Mouse (Mus musculus) MEL (cell line): Measurements from ENCODE around the gene Pip5k1b. TPM values are rescaled to one million over a fixed set of nuclear protein-coding genes. Genes with fewer than 3 reads are reported as not detected.

Source experiments
- DNase-seq: peaks from one replicate; pipeline ENCODE4 v3.0.0; 2011; ENCODE audit warnings: low read depth, low spot score
- H3K27ac ChIP-seq: 2 replicates; pipeline ENCODE4 v1.5.1; 2012; ENCODE audit warnings: low read depth, mild to moderate bottlenecking, control low read depth, low read length, moderate library complexity; ENCODE audit not compliant: control insufficient read depth
- H3K27me3 ChIP-seq, 2 experiments: fragments of 150-350 bp in 1 of 2; sonication (generic) in 1 of 2; 2 replicates each; pipeline ENCODE4 v1.6.1; 2012; ENCODE audit warnings: low read length in 2 of 2, mild to moderate bottlenecking in 2 of 2, improper control_type of control experiment in 1 of 2, moderate library complexity in 1 of 2; ENCODE audit not compliant: insufficient read depth in 2 of 2, control insufficient read depth in 1 of 2
- H3K36me3 ChIP-seq, 2 experiments: 2 replicates each; pipeline ENCODE4 v1.6.1; 2012 to 2014; ENCODE audit warnings: low read length in 2 of 2, improper control_type of control experiment in 1 of 2, inconsistent platforms in 1 of 2, mild to moderate bottlenecking in 1 of 2; ENCODE audit not compliant: insufficient read depth in 2 of 2, control insufficient read depth in 1 of 2
- H3K4me1 ChIP-seq, 2 experiments: fragments of 150-350 bp in 1 of 2; sonication (generic) in 1 of 2; 2 replicates each; pipeline ENCODE4 v1.6.1; 2012; ENCODE audit warnings: low read length in 2 of 2, improper control_type of control experiment in 1 of 2, mild to moderate bottlenecking in 1 of 2; ENCODE audit not compliant: insufficient read depth in 2 of 2, control insufficient read depth in 1 of 2
- H3K4me3 ChIP-seq, 2 experiments: fragments of 150-350 bp in 1 of 2; sonication (generic) in 1 of 2; 2 replicates each; pipeline ENCODE4 v1.5.1; 2012; ENCODE audit warnings: low read depth in 2 of 2, low read length in 2 of 2, mild to moderate bottlenecking in 2 of 2, moderate library complexity in 2 of 2, control low read depth in 1 of 2, improper control_type of control experiment in 1 of 2; ENCODE audit not compliant: control insufficient read depth in 1 of 2, insufficient read depth in 1 of 2
- H3K79me2 ChIP-seq: 2 replicates; pipeline ENCODE4 v1.6.1; 2012; ENCODE audit warnings: mild to moderate bottlenecking, low read length, moderate library complexity; ENCODE audit not compliant: control insufficient read depth, poor library complexity, insufficient read depth
- H3K9ac ChIP-seq: 2 replicates; pipeline ENCODE4 v1.6.1; 2012; ENCODE audit warnings: low read depth, mild to moderate bottlenecking, control low read depth, low read length, moderate library complexity; ENCODE audit not compliant: control insufficient read depth, poor library complexity, severe bottlenecking
- H3K9me3 ChIP-seq: fragments of 150-350 bp; sonication (generic); replicated peaks from 2 replicates; pipeline ENCODE4 v1.6.1; 2012; ENCODE audit warnings: mild to moderate bottlenecking, low read length, improper control_type of control experiment, moderate library complexity; ENCODE audit not compliant: insufficient read depth
- BHLHE40 ChIP-seq: IDR thresholded peaks from 2 replicates; pipeline ENCODE4 v1.6.1; 2012; ENCODE audit warnings: low read depth, mild to moderate bottlenecking, inconsistent platforms, low read length, improper control_type of control experiment, borderline replicate concordance
- CTCF ChIP-seq, 3 experiments: IDR thresholded peaks in 2 of 3; conservative IDR thresholded peaks in 1 of 3; 2 replicates each; pipeline ENCODE4 v1.5.1; 2011 to 2012; ENCODE audit warnings: low read length in 3 of 3, low read depth in 2 of 3, mild to moderate bottlenecking in 2 of 3, improper control_type of control experiment in 1 of 3, inconsistent platforms in 1 of 3, mixed read lengths in 1 of 3, moderate library complexity in 1 of 3; ENCODE audit not compliant: control insufficient read depth in 1 of 3, insufficient read depth in 1 of 3, poor library complexity in 1 of 3, severe bottlenecking in 1 of 3
- E2F4 ChIP-seq: IDR thresholded peaks from 2 replicates; pipeline ENCODE4 v1.6.1; 2011; ENCODE audit warnings: low read depth, low read length, improper control_type of control experiment, borderline replicate concordance
- EP300 ChIP-seq, 2 experiments: IDR thresholded peaks; 2 replicates each; pipeline ENCODE4 v1.6.1; 2011; ENCODE audit warnings: improper control_type of control experiment in 2 of 2, low read length in 2 of 2, low read depth in 1 of 2, mild to moderate bottlenecking in 1 of 2
- ETS1 ChIP-seq: IDR thresholded peaks from 2 replicates; pipeline ENCODE4 v1.6.1; 2012; ENCODE audit warnings: low read depth, mild to moderate bottlenecking, inconsistent platforms, low read length, improper control_type of control experiment, moderate library complexity
- GABPA ChIP-seq: IDR thresholded peaks from 2 replicates; pipeline ENCODE4 v1.6.1; 2012; ENCODE audit warnings: low read depth, mild to moderate bottlenecking, inconsistent platforms, low read length, improper control_type of control experiment, moderate library complexity
- GATA1 ChIP-seq: IDR thresholded peaks from 2 replicates; pipeline ENCODE4 v1.6.1; 2011; ENCODE audit warnings: low read depth, low read length, improper control_type of control experiment
- HCFC1 ChIP-seq: IDR thresholded peaks from 2 replicates; pipeline ENCODE4 v1.6.1; 2012; ENCODE audit warnings: low read depth, mild to moderate bottlenecking, inconsistent platforms, low read length, improper control_type of control experiment, moderate library complexity
- JUND ChIP-seq: IDR thresholded peaks from 2 replicates; pipeline ENCODE4 v1.6.1; 2011; ENCODE audit warnings: low read depth, mild to moderate bottlenecking, improper control_type of control experiment, low read length
- KAT2A ChIP-seq: conservative IDR thresholded peaks from 2 replicates; pipeline ENCODE4 v1.6.1; 2012; ENCODE audit warnings: low read depth, low read length, improper control_type of control experiment, inconsistent platforms
- MAFK ChIP-seq: IDR thresholded peaks from 2 replicates; pipeline ENCODE4 v1.6.1; 2011; ENCODE audit warnings: low read depth, mild to moderate bottlenecking, low read length, improper control_type of control experiment, borderline replicate concordance
- MEF2A ChIP-seq: IDR thresholded peaks from 2 replicates; pipeline ENCODE4 v1.6.1; 2014; ENCODE audit warnings: low read depth, mild to moderate bottlenecking, inconsistent platforms, low read length, improper control_type of control experiment; ENCODE audit not compliant: poor library complexity, insufficient replicate concordance, severe bottlenecking; ENCODE audit errors: extremely low read depth
- MXI1 ChIP-seq: IDR thresholded peaks from 2 replicates; pipeline ENCODE4 v1.6.1; 2011; ENCODE audit warnings: mild to moderate bottlenecking, low read depth, low read length, improper control_type of control experiment
- MYC ChIP-seq: IDR thresholded peaks from 2 replicates; pipeline ENCODE4 v1.6.1; 2011; ENCODE audit warnings: low read depth, mild to moderate bottlenecking, low read length, improper control_type of control experiment, moderate library complexity
- NRF1 ChIP-seq: IDR thresholded peaks from 2 replicates; pipeline ENCODE4 v1.6.1; 2014; ENCODE audit warnings: low read depth, mild to moderate bottlenecking, inconsistent platforms, low read length, improper control_type of control experiment, moderate library complexity; ENCODE audit not compliant: poor library complexity, insufficient read depth, severe bottlenecking
- POLR2A ChIP-seq, 2 experiments: IDR thresholded peaks; 2 replicates each; pipeline ENCODE4 v1.6.1; 2011 to 2012; ENCODE audit warnings: low read length in 2 of 2, mild to moderate bottlenecking in 2 of 2, control low read depth in 1 of 2, improper control_type of control experiment in 1 of 2, low read depth in 1 of 2, moderate library complexity in 1 of 2; ENCODE audit not compliant: control insufficient read depth in 1 of 2, insufficient read depth in 1 of 2, poor library complexity in 1 of 2
- POLR2AphosphoS2 ChIP-seq: IDR thresholded peaks from 2 replicates; pipeline ENCODE4 v1.6.1; 2011; ENCODE audit warnings: low read length, improper control_type of control experiment
- POLR2AphosphoS5 ChIP-seq: IDR thresholded peaks from 2 replicates; pipeline ENCODE4 v1.6.1; 2012; ENCODE audit warnings: low read depth, borderline replicate concordance, mild to moderate bottlenecking, inconsistent platforms, low read length, moderate library complexity, mixed read lengths
- RAD21 ChIP-seq: IDR thresholded peaks from 2 replicates; pipeline ENCODE4 v1.6.1; 2011; ENCODE audit warnings: mild to moderate bottlenecking, low read depth, low read length, improper control_type of control experiment
- RCOR1 ChIP-seq: IDR thresholded peaks from 2 replicates; pipeline ENCODE4 v1.6.1; 2012; ENCODE audit warnings: low read depth, mild to moderate bottlenecking, inconsistent platforms, low read length, improper control_type of control experiment
- SMC3 ChIP-seq: IDR thresholded peaks from 2 replicates; pipeline ENCODE4 v1.6.1; 2011; ENCODE audit warnings: low read depth, low read length, improper control_type of control experiment
- TBP ChIP-seq: IDR thresholded peaks from 2 replicates; pipeline ENCODE4 v1.8.0; 2011; ENCODE audit warnings: low read depth, low read length, improper control_type of control experiment
- UBTF ChIP-seq: IDR thresholded peaks from 2 replicates; pipeline ENCODE4 v1.6.1; 2012; ENCODE audit warnings: low read depth, mild to moderate bottlenecking, inconsistent platforms, low read length, improper control_type of control experiment, moderate library complexity, borderline replicate concordance; ENCODE audit not compliant: insufficient read depth
- USF2 ChIP-seq, 2 experiments: IDR thresholded peaks; 2 replicates each; pipeline ENCODE4 v1.6.1; 2011 to 2012; ENCODE audit warnings: improper control_type of control experiment in 2 of 2, low read length in 2 of 2, borderline replicate concordance in 1 of 2, inconsistent platforms in 1 of 2, low read depth in 1 of 2, mild to moderate bottlenecking in 1 of 2; ENCODE audit not compliant: insufficient read depth in 1 of 2
- ZC3H11A ChIP-seq: IDR thresholded peaks from 2 replicates; pipeline ENCODE4 v1.6.1; 2012; ENCODE audit warnings: low read depth, mild to moderate bottlenecking, inconsistent platforms, low read length, improper control_type of control experiment
- ZNF384 ChIP-seq: IDR thresholded peaks from 2 replicates; pipeline ENCODE4 v1.6.1; 2012; ENCODE audit warnings: low read depth, mild to moderate bottlenecking, inconsistent platforms, low read length, improper control_type of control experiment
- polyA plus RNA-seq, 2 experiments: library from polyadenylated mRNA; stranded (reverse) in 1 of 2; unstranded in 1 of 2; fragments of >175 nt in 1 of 2; fragments of >200 nt in 1 of 2; gene quantifications; 2 replicates each; pipeline versions ENCODE4 v1.2.1 to v1.2.4; 2012; ENCODE audit warnings: low replicate concordance in 2 of 2, low read depth in 1 of 2; ENCODE audit not compliant: insufficient read length in 2 of 2, insufficient read depth in 1 of 2, missing spikeins in 1 of 2
- total RNA-seq: library from RNA; depleted of rRNA; stranded (reverse); fragments of 300-350 nt; gene quantifications from 2 replicates; pipeline ENCODE4 v1.2.3, GENCODE M21; 2012

Gene Pip5k1b
- total and polyA plus RNA-seq, 3 experiments: 3.4 to 10.0 TPM; not detected in 1

GRCm38 (mm10) chr19:24326969-24327368, 228.7 kb downstream of the Pip5k1b start:
- DNase-seq: no peak
- no peak for TF ChIP-seq MEF2A
- no peak for TF ChIP-seq HCFC1
- no peak for TF ChIP-seq POLR2A (IDR thresholded peaks at IDR 0.05; ENCODE audit: control insufficient read depth in 1 of 2, insufficient read depth in 1 of 2, low read depth in 1 of 2, low read length in 2 of 2, poor library complexity in 1 of 2)
- no peak for TF ChIP-seq JUND
- no peak for TF ChIP-seq E2F4
- TF ChIP-seq POLR2AphosphoS2: no peak
- no peak for TF ChIP-seq ETS1
- TF ChIP-seq SMC3: no peak
- no peak for TF ChIP-seq USF2 (IDR thresholded peaks at IDR 0.05; ENCODE audit: borderline replicate concordance in 1 of 2, insufficient read depth in 1 of 2, low read depth in 1 of 2, low read length in 2 of 2)
- no peak for TF ChIP-seq EP300 (IDR thresholded peaks at IDR 0.05; ENCODE audit: low read depth in 1 of 2, low read length in 2 of 2)
- TF ChIP-seq TBP: no peak
- TF ChIP-seq CTCF (IDR thresholded peaks at IDR 0.05 in 2 of 3, conservative IDR thresholded peaks at IDR 0.05 in 1 of 3; ENCODE audit: control insufficient read depth in 1 of 3, insufficient read depth in 1 of 3, low read depth in 2 of 3, low read length in 3 of 3, poor library complexity in 1 of 3, severe bottlenecking in 1 of 3): no peak
- TF ChIP-seq GABPA: no peak
- no peak for TF ChIP-seq ZNF384
- no peak for TF ChIP-seq GATA1
- no peak for TF ChIP-seq MAFK
- TF ChIP-seq NRF1: no peak
- no peak for TF ChIP-seq MXI1
- TF ChIP-seq POLR2AphosphoS5: no peak
- no peak for TF ChIP-seq RCOR1
- Histone ChIP-seq H3K27me3 (no peaks in the 10 kb centered on the region), H3K36me3 (peaks cover 0 to 19% of the 10 kb centered on the region in 2 experiments; a peak in 2 of 4 replicates), H3K9me3 (no peaks in the 10 kb centered on the region), H3K4me3 (no peak overlapping the region), H3K79me2 (no peaks in the 10 kb centered on the region), H3K4me1 (peaks cover 14 to 21% of the 10 kb centered on the region in 2 experiments), H3K27ac (no peak overlapping the region), H3K9ac (no peak overlapping the region)

GRCm38 (mm10) chr19:24325692-24326091, 230.0 kb downstream of the Pip5k1b start:
- H3K9ac ChIP-seq: no peak overlapping the region
- peaks cover 8 to 12% of the 10 kb centered on the region in 2 experiments for H3K4me1 ChIP-seq
- no peaks in the 10 kb centered on the region for H3K27me3 ChIP-seq
- TF ChIP-seq NRF1: no peak
- no peak for TF ChIP-seq POLR2AphosphoS5
- TF ChIP-seq MEF2A: no peak
- no peak for TF ChIP-seq POLR2AphosphoS2
- TF ChIP-seq UBTF: no peak
- TF ChIP-seq POLR2A (IDR thresholded peaks at IDR 0.05; ENCODE audit: control insufficient read depth in 1 of 2, insufficient read depth in 1 of 2, low read depth in 1 of 2, low read length in 2 of 2, poor library complexity in 1 of 2): no peak
- TF ChIP-seq MYC: no peak
- TF ChIP-seq GABPA: no peak
- TF ChIP-seq HCFC1: no peak
- TF ChIP-seq BHLHE40: no peak
- TF ChIP-seq ZC3H11A: no peak
- no peak for TF ChIP-seq KAT2A
- no peak for TF ChIP-seq E2F4
- TF ChIP-seq ETS1: no peak
- TF ChIP-seq GATA1: no peak
- no peak for TF ChIP-seq TBP
- no peak for TF ChIP-seq RAD21
- H3K36me3 ChIP-seq: peaks cover 0 to 10% of the 10 kb centered on the region in 2 experiments; a peak in 2 of 4 replicates
- no peaks in the 10 kb centered on the region for H3K79me2 ChIP-seq
- no peak overlapping the region for H3K27ac ChIP-seq
- H3K4me3 ChIP-seq: no peak overlapping the region
- H3K9me3 ChIP-seq: no peaks in the 10 kb centered on the region
- DNase-seq: no peak
